Mouse (Mus musculus) small intestine, adult 2 months (tissue): ENCODE measurements around the gene Cacna2d3.

Experiments used
- CTCF ChIP-seq: fragments of 200-500 bp; IDR thresholded peaks from 2 replicates; pipeline ENCODE4 v1.5.1; 2012; ENCODE audit warnings: low read depth, mild to moderate bottlenecking, control low read depth, inconsistent platforms, low read length, moderate library complexity, mixed read lengths; ENCODE audit not compliant: insufficient replicate concordance, insufficient read length; ENCODE audit errors: extremely low read depth
- POLR2A ChIP-seq: fragments of 200-500 bp; IDR thresholded peaks from 2 replicates; pipeline ENCODE4 v1.6.1; 2012; ENCODE audit warnings: low read depth, mild to moderate bottlenecking, control low read depth, inconsistent platforms, low read length, moderate library complexity

DNA sequence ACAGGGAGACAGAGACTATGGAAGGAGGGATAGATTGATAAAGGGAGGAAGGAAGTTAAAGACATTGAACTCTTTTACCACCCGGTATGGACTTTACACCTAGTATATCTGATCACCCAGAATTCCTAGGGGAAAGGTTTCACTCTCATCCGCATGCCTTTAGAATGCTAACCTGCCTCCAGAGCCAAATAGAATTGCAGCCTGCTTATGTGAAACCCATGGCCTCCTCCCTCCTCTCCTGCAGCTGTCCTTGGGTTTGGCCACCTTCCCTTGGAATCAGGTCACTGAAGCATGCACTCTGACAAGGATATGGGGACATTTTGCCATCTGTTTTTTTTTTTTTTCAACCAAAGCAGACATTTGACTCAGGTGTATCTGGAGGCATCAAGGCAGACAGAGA lies 707.0 kb downstream of the Cacna2d3 start:
- TF ChIP-seq CTCF (no peak), POLR2A (no peak)
